Mouse (Mus musculus) stomach, embryonic 14.5 days (tissue): ENCODE data around the gene Dnajc13. TPM values are rescaled to one million over a fixed set of nuclear protein-coding genes. Genes with fewer than 3 reads are reported as not detected.

Source experiments
- ATAC-seq: fragments of 200-750 bp; cut with Nextera tagmentation; 2 replicates; pipeline ENCODE4 v1.8.0; 2017; ENCODE audit warnings: low read depth, moderate TSS enrichment; ENCODE audit not compliant: insufficient number of reproducible peaks, insufficient read depth, low FRiP score
- H3K27ac ChIP-seq: fragments of 300-500 bp; sonication (generic); 2 replicates; pipeline ENCODE4 v1.5.1; 2014; ENCODE audit warnings: mild to moderate bottlenecking, low read length, moderate library complexity, mixed read lengths
- H3K27me3 ChIP-seq: fragments of 300-500 bp; sonication (generic); 2 replicates; pipeline ENCODE4 v1.6.1; 2014; ENCODE audit warnings: low read length, control low read depth, mixed read lengths; ENCODE audit not compliant: control insufficient read depth, insufficient read depth
- H3K36me3 ChIP-seq: fragments of 300-500 bp; sonication (generic); 2 replicates; pipeline ENCODE4 v1.6.1; 2014; ENCODE audit warnings: mild to moderate bottlenecking, control low read depth, low read length, moderate library complexity, mixed read lengths; ENCODE audit not compliant: control insufficient read depth, insufficient read depth
- H3K4me1 ChIP-seq: fragments of 300-500 bp; sonication (generic); 2 replicates; pipeline ENCODE4 v1.6.1; 2014; ENCODE audit warnings: low read length, control low read depth, mixed read lengths; ENCODE audit not compliant: control insufficient read depth, insufficient read depth
- H3K4me2 ChIP-seq: fragments of 300-500 bp; sonication (generic); replicated peaks from 2 replicates; pipeline ENCODE4 v1.6.1; 2014; ENCODE audit warnings: low read depth, low read length, control low read depth
- H3K4me3 ChIP-seq: fragments of 300-500 bp; sonication (generic); 2 replicates; pipeline ENCODE4 v1.5.1; 2014; ENCODE audit warnings: low read depth, low read length, control low read depth
- H3K9ac ChIP-seq: fragments of 300-500 bp; sonication (generic); replicated peaks from 2 replicates; pipeline ENCODE4 v1.6.1; 2014; ENCODE audit warnings: low read depth, mild to moderate bottlenecking, control low read depth, low read length, moderate library complexity, mixed read lengths
- H3K9me3 ChIP-seq: fragments of 300-500 bp; sonication (generic); 2 replicates; pipeline ENCODE4 v1.6.1; 2016; ENCODE audit warnings: low read depth, low read length, control low read depth; ENCODE audit not compliant: control insufficient read depth
- WGBS: fragments of 180-500 bp; shearing (Covaris S2); extraction: QIAGEN DNeasy Blood & Tissue Kit; methylation state at CpG from one replicate; pipeline ENCODE4 v1.1.7; 2014; 5-methylcytosine and 5-hydroxymethylcytosine counted together
- polyA plus RNA-seq: library from polyadenylated mRNA; unstranded; fragments of >200 nt; fragmentation: Nextera tagmentation; extraction: Ambion mirVana; gene quantifications from 2 replicates; pipeline ENCODE4 v1.2.1, GENCODE M21; 2014

Dnajc13 gene
- polyA plus RNA-seq, 1 experiment from 2014 or later, result 37.7 TPM

DNA sequence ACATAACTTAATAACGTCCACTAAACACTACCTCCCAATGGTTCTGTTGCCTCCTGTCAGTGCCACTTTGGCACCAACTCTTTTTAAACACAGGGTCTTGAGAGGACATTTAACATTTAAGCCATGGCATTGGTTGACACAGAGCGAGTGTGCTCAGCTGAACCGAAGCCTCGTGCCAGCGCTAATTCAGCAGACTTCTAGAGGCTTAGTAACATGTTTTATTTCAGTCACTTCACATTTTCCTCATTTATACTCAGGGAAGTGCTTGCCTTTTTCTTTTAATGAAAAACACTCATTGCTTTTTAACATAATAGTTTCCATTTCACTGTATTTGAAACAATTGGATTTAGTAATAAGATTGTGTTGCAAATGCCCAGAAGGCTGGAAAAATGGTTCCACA lies 153.6 kb downstream of the Dnajc13 start:
- no peak overlapping the region for H3K9ac ChIP-seq

DNA sequence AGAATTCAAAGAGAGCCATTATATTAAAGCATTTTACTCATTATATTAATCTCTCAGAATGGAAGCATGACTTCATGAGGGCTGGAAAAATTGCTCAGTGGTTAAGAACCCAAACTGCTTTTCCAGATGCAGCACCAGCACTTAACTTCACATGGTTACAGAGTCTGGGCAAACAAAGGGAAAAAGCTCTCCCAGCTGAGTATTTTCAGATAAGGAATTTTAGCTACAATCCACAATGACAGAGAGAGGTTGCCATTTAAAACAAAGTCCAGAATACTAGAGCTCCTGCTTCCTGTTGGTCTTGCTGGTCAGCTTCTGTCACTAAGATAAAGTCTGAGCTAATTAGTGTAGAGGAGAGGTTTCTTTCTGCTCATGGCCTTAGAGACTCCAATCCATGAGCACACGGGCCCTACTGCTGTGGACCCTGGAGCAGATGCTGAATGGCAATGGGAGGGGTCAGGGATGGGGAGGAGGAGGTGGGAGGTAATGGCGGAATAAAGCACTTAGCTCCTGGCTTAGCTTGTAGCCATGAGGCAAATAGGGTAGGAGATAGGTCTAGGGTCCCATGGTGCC lies 154.1 kb downstream of the Dnajc13 start:
- H3K4me2 ChIP-seq, result no peak overlapping the region
- H3K27ac ChIP-seq, result no peak overlapping the region
- ATAC-seq, result no peak
- H3K9ac ChIP-seq, result no peak overlapping the region
- 66% methylated on average over 2 of the region's 2 CpGs for WGBS
- no peaks in the 10 kb centered on the region for H3K4me1 ChIP-seq
- H3K9me3 ChIP-seq, result peaks cover 4% of the 10 kb centered on the region; the same call in 1 of the 2 replicates
- H3K4me3 ChIP-seq, result no peak overlapping the region
- no peaks in the 10 kb centered on the region for H3K27me3 ChIP-seq
- H3K36me3 ChIP-seq, result no peaks in the 10 kb centered on the region

More for the DNA sequence above, 153.6 kb downstream of the Dnajc13 start:
- peaks cover 4% of the 10 kb centered on the region; the same call in 1 of the 2 replicates for H3K9me3 ChIP-seq
- H3K4me1 ChIP-seq, result no peaks in the 10 kb centered on the region
- WGBS, result 87% methylated on average over 5 of the region's 5 CpGs
- H3K27ac ChIP-seq, result no peak overlapping the region
- no peak overlapping the region for H3K4me2 ChIP-seq
- no peaks in the 10 kb centered on the region for H3K27me3 ChIP-seq
- H3K4me3 ChIP-seq, result no peak overlapping the region
- no peak for ATAC-seq
- no peaks in the 10 kb centered on the region for H3K36me3 ChIP-seq

- WGBS, result 54% methylated on average over 6 of the region's 6 CpGs
Measured at GRCm38 (mm10) chr9:104107482-104107881, 155.2 kb downstream of the Dnajc13 start.

DNA sequence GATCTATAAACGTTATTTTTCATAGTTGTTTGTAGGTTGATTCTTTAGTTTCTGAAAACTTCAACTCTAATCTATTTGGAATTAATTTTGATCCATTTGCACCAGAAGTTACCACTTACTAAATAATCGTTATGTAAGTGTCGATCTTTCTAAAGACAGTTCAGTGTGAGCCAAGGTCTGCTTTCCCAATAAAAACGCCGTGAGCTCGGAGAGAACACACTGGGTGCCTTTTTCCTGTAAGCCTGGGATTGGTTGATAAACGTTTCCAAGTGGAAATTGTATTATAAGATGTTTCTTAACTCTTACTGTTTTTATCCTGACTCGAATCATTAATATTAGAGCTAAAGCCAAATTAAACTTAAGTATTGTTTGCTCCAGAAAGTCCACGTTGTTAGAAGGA lies 155.8 kb downstream of the Dnajc13 start:
- H3K4me1 ChIP-seq, result no peaks in the 10 kb centered on the region
- no peak overlapping the region for H3K9ac ChIP-seq
- no peaks in the 10 kb centered on the region for H3K36me3 ChIP-seq
- WGBS, result 76% methylated on average over 9 of the region's 9 CpGs
- H3K27me3 ChIP-seq, result no peaks in the 10 kb centered on the region
- no peak overlapping the region for H3K4me3 ChIP-seq
- H3K4me2 ChIP-seq, result no peak overlapping the region
- H3K27ac ChIP-seq, result no peak overlapping the region
- no peak for ATAC-seq
- H3K9me3 ChIP-seq, result peaks cover 4% of the 10 kb centered on the region; the same call in 1 of the 2 replicates

More at GRCm38 (mm10) chr9:104107482-104107881, 155.2 kb downstream of the Dnajc13 start:
- Histone ChIP-seq H3K9ac (no peak overlapping the region), H3K4me3 (no peak overlapping the region), H3K9me3 (peaks cover 4% of the 10 kb centered on the region; the same call in 1 of the 2 replicates), H3K27ac (no peak overlapping the region), H3K36me3 (no peaks in the 10 kb centered on the region), H3K4me2 (no peak overlapping the region), H3K4me1 (no peaks in the 10 kb centered on the region), H3K27me3 (no peaks in the 10 kb centered on the region)
- no peak for ATAC-seq

DNA sequence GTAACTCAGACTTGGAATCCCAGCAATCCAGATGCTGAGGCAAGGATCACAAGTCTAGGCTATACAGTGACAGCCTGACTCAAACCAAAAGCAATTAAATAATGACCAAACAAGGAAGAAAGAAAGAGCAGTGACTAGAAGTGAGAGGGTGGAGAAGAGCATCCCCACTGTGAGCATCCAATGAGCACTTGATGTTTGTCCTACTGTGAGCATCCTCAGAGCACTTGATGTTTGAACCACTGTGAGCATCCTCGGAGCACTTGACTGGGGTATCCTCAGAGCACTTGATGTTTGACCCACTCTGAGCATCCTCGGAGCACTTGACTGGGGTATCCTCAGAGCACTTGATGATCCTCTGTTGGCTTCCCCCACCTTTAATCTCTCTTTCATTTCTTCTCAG lies 157.7 kb downstream of the Dnajc13 start:
- WGBS, result 88% methylated on average over 2 of the region's 2 CpGs
- ATAC-seq, result no peak
- Histone ChIP-seq H3K4me3 (no peak overlapping the region), H3K4me2 (no peak overlapping the region), H3K27me3 (no peaks in the 10 kb centered on the region), H3K27ac (no peak overlapping the region), H3K9ac (no peak overlapping the region), H3K4me1 (no peaks in the 10 kb centered on the region), H3K9me3 (no peaks in the 10 kb centered on the region), H3K36me3 (no peaks in the 10 kb centered on the region)

- Histone ChIP-seq H3K4me3 (no peak overlapping the region), H3K9ac (no peak overlapping the region), H3K27me3 (no peaks in the 10 kb centered on the region), H3K9me3 (no peaks in the 10 kb centered on the region), H3K27ac (no peak overlapping the region), H3K36me3 (no peaks in the 10 kb centered on the region), H3K4me1 (no peaks in the 10 kb centered on the region), H3K4me2 (no peak overlapping the region)
- WGBS, result 63% methylated on average over 2 of the region's 2 CpGs
- ATAC-seq, result no peak
Measured at GRCm38 (mm10) chr9:104102901-104103300, 159.8 kb downstream of the Dnajc13 start.

- Histone ChIP-seq H3K9me3 (no peaks in the 10 kb centered on the region), H3K36me3 (no peaks in the 10 kb centered on the region), H3K9ac (no peak overlapping the region), H3K27ac (no peak overlapping the region), H3K4me3 (no peak overlapping the region), H3K4me1 (no peaks in the 10 kb centered on the region), H3K27me3 (no peaks in the 10 kb centered on the region), H3K4me2 (no peak overlapping the region)
- no peak for ATAC-seq
- WGBS, result 33% methylated on average over 6 of the region's 6 CpGs
Measured at GRCm38 (mm10) chr9:104102301-104102700, 160.4 kb downstream of the Dnajc13 start.

DNA sequence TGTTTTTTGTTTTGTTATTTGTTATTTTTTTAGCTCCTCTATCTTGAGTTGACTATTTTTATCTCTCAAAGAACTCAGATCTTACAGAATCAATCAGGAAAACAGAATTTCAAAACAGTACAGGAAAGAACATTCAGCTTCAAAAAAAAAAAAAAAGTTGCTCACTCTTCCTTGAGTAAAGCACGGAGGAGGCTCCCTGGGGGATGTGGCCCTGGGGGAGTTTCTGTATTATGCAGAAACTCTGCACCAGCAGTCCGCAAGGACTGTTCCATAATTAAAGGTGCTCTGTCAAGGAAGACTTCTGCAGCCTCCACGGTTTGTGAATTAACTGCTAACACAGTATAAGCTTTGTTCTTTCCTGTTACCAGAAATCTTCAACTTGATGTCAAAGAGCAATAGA lies 161.3 kb downstream of the Dnajc13 start:
- H3K4me3 ChIP-seq, result no peak overlapping the region
- H3K9me3 ChIP-seq, result no peaks in the 10 kb centered on the region
- WGBS, result 46% methylated on average over 3 of the region's 3 CpGs
- H3K4me2 ChIP-seq, result no peak overlapping the region
- no peak overlapping the region for H3K27ac ChIP-seq
- no peak overlapping the region for H3K9ac ChIP-seq
- no peaks in the 10 kb centered on the region for H3K4me1 ChIP-seq
- ATAC-seq, result no peak
- H3K27me3 ChIP-seq, result no peaks in the 10 kb centered on the region
- no peaks in the 10 kb centered on the region for H3K36me3 ChIP-seq
